10 mouse cellular contexts compared by ENCODE assay signal in genomic region chr6:93715181-93716180, GRCm38 (mm10).
DNase-seq lines count a peak whose midpoint lies in the region; ATAC-seq lines count a peak whose summit lies in the region.
"Had no signal": no experiment of that assay in that cellular context is flagged by ENCODE, and none has a peak within 500 bp of the region (broad histone marks: within the 10 kb centered on the region; RNA-seq: fewer than 3 reads in every experiment).

No protein-coding gene starts in this region.

- WGBS in lung, embryonic 15.5 days = 39% methylated on average over 24 of the region's 24 CpGs
- 19% methylated on average over 24 of the region's 24 CpGs for WGBS in limb, embryonic 12.5 days

- peak; percentile 25 to 29 for DNase-seq in cerebellum, postnatal 10 days
- no peak for DNase-seq in lung, adult 18-20 months
- peak; percentile 66 for DNase-seq in retina, embryonic 14.5 days (ENCODE audit: low spot score)
- DNase-seq in thymus, postnatal 14 days = no peak
- no peak for DNase-seq in adrenal gland, postnatal 14 days
- DNase-seq: spleen, adult 18-20 months had no signal

- no peak for ATAC-seq in cerebellum, adult (ENCODE audit: insufficient number of reproducible peaks, low FRiP score, low TSS enrichment)
- no peak for ATAC-seq in lung, embryonic 15.5 days (ENCODE audit: borderline replicate concordance, extremely low read depth, low FRiP score, low TSS enrichment)
- no peak for ATAC-seq in limb, embryonic 12.5 days (ENCODE audit: insufficient number of reproducible peaks, insufficient read depth, low FRiP score, low TSS enrichment, low read depth)
- ATAC-seq: inflammation-experienced regulatory T-cells, adult 6 months had no signal

- 0 out of 2 replicates have a peak overlapping the region, but pooled peaks have one; percentile 17 for H3K4me3 ChIP-seq in lung, embryonic 15.5 days
- H3K4me3 ChIP-seq in limb, embryonic 12.5 days (replicated peaks) = peak overlapping the region; percentile 32

- no peaks in the 10 kb centered on the region for H3K36me3 ChIP-seq in lung, embryonic 15.5 days
- no peaks in the 10 kb centered on the region for H3K36me3 ChIP-seq in limb, embryonic 12.5 days

- H3K9me3 ChIP-seq in lung, embryonic 15.5 days = no peaks in the 10 kb centered on the region
- no peaks in the 10 kb centered on the region for H3K9me3 ChIP-seq in limb, embryonic 12.5 days

- H3K4me1 ChIP-seq in lung, embryonic 15.5 days = peaks cover 13% of the 10 kb centered on the region
- peaks cover 48% of the 10 kb centered on the region for H3K4me1 ChIP-seq in limb, embryonic 12.5 days (replicated peaks)

- peak overlapping the region; percentile 40 for H3K4me2 ChIP-seq in lung, embryonic 15.5 days
- peak overlapping the region; percentile 64 for H3K4me2 ChIP-seq in limb, embryonic 12.5 days

- H3K27ac ChIP-seq in lung, embryonic 15.5 days = no peak overlapping the region
- peak overlapping the region; percentile 36; the same call in 1 of the 2 replicates for H3K27ac ChIP-seq in limb, embryonic 12.5 days

- peaks cover 31% of the 10 kb centered on the region for H3K27me3 ChIP-seq in lung, embryonic 15.5 days
- peaks cover 22% of the 10 kb centered on the region for H3K27me3 ChIP-seq in limb, embryonic 12.5 days

- H3K9ac ChIP-seq in lung, embryonic 15.5 days = no peak overlapping the region
- 0 out of 2 replicates have a peak overlapping the region, but pooled peaks have one; percentile 48 for H3K9ac ChIP-seq in limb, embryonic 12.5 days (replicated peaks)

Comparison
In these comparisons a context has a peak if more than half of its experiments do, and no peak if none do; other contexts are left out.
1. DNase-seq: peak in cerebellum, postnatal 10 days (2 of 2) and retina, embryonic 14.5 days (single experiment); none in lung, adult 18-20 months (0 of 2), thymus, postnatal 14 days (single experiment) and adrenal gland, postnatal 14 days (single experiment).